Mouse (Mus musculus): ENCODE measurements around the gene Epb41. TPM values are rescaled to one million over a fixed set of nuclear protein-coding genes. Genes with fewer than 3 reads are reported as not detected.

Epb41 gene
- polyA plus RNA-seq, 1 experiment from 2014 or later: 91.9 TPM

DNA sequence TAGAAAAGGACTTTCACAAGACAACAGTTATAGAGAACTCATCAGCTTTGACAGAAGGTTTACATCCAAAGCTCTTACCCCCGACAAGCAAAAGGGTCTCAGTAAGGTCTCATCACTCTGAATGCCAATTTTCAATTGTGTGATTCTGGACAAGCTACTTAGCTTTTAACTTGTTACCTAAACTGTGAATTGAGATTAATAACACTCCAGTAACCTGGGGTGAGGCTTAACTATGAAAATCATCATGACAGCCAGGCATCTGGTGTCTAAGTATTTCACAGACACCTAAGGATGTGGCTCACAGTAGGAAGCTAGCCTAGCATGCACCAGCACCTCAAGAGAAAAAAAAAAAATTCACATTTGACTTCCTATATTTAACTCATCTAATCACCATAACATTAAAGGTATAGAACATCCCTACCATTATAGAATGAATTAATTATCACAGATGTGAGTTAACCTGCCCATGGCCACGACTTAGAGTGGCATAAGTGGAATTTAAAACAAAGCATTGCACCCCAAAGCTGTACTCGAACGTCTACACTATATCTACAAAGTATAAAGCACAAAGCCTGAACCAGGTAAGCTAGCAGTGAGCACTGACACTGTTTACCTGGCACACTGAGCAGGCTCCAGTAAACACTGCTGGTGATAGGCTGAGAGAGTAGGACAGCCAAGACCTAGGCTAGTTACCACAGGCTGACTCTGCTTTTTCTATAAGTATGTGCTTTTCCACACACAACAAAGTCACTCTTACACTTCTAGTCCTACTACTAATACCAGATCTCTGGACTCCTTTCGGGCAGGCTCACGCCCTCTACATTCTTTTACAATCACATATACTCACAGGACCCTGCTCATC is 33.4 kb downstream of the Epb41 start:
- Histone ChIP-seq H3K79me2 (ENCODE audit: inconsistent target) (peaks cover 79% of the 10 kb centered on the region), H3K36me3 (ENCODE audit: inconsistent target) (no peaks in the 10 kb centered on the region), H3K4me3 (ENCODE audit: inconsistent target) (no peak overlapping the region), H3K27ac (peak overlapping the region; percentile 98)
- WGBS (ENCODE audit: missing documents): 92% methylated on average over 6 of the region's 6 CpGs

DNA sequence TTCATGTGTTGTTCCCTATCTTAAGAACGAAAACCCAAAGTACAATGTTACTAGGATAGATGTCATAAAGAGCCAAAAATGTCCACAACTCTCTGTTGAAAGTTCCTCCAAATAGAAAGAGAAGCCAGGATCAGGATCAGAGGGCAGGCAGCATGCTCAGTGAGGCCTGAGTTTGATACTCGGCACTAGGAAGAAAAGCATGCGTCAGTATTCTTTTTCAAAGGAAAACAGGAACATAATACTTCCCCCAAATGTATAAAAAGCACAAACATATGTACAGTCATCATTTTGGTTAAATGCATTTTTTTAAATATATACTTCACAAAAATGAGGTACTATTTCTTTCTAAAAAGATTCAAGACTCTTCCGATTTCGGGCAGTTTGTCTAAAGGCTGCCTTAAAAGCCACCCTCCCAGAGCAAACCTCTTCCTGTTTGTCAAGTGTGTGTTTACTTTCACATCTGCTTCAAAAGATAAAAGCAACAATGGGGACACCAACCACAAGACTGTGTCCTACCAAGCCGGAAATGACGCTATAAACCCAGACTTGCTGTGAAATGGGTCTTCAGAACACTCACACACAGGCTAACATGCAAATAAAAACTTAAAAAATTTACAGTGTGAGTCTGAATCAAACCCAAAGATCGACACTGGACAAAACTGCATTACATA is 35.0 kb downstream of the Epb41 start:
- Histone ChIP-seq H3K4me3 (ENCODE audit: inconsistent target) (peak overlapping the region; percentile 2; the same call in 1 of the 2 replicates), H3K79me2 (ENCODE audit: inconsistent target) (peaks cover 76% of the 10 kb centered on the region), H3K27ac (peak overlapping the region; percentile 98), H3K36me3 (ENCODE audit: inconsistent target) (no peaks in the 10 kb centered on the region)
- 3% methylated on average over 8 of the region's 8 CpGs for WGBS (ENCODE audit: missing documents)

DNA sequence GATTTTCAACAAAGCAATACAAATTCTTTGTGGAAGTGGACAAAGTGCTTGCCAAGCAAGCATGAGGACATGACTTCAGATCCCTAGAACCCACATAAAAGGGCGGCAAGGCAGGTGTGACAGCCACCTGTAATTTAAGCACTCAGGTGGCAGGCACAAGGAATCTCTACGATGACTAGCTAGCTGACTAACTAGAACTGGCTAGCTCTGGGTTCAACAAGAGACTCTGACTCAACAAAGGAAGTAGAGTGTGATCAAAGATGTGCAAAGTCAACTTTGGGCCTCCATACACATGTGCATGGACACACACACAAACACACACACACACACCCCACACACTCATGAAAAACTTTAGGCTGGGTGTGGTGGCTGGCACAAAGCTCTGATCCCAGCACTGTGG is 35.6 kb downstream of the Epb41 start:
- WGBS (ENCODE audit: missing documents): 71% methylated on average over 2 of the region's 2 CpGs
- H3K27ac ChIP-seq: peak overlapping the region; percentile 98
- peak overlapping the region; percentile 2; the same call in 1 of the 2 replicates for H3K4me3 ChIP-seq (ENCODE audit: inconsistent target)
- H3K79me2 ChIP-seq (ENCODE audit: inconsistent target): peaks cover 76% of the 10 kb centered on the region
- H3K36me3 ChIP-seq (ENCODE audit: inconsistent target): no peaks in the 10 kb centered on the region

DNA sequence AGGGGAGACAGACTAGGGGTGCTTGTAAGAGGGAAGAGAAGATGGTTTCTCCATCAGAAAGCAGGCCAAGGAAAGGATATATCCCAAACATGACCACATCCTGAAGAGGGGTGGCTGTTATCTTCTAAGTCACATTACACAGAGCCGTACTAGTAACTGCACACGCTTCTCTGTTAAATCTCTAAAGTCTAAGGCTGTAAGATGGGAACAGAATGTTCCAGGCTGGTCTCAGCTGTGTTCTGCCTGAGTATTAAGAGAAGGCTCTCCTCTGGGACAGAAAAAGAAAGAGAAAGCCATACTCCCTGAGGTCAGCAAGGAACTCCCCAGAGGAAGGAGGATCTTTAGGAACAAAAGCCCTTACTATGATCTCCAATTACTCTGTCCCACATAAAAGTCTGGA is 36.3 kb downstream of the Epb41 start:
- no peak overlapping the region for H3K4me3 ChIP-seq (ENCODE audit: inconsistent target)
- 95% methylated on average over 2 of the region's 2 CpGs for WGBS (ENCODE audit: missing documents)
- peak overlapping the region; percentile 98 for H3K27ac ChIP-seq
- peaks cover 76% of the 10 kb centered on the region for H3K79me2 ChIP-seq (ENCODE audit: inconsistent target)
- no peaks in the 10 kb centered on the region for H3K36me3 ChIP-seq (ENCODE audit: inconsistent target)

DNA sequence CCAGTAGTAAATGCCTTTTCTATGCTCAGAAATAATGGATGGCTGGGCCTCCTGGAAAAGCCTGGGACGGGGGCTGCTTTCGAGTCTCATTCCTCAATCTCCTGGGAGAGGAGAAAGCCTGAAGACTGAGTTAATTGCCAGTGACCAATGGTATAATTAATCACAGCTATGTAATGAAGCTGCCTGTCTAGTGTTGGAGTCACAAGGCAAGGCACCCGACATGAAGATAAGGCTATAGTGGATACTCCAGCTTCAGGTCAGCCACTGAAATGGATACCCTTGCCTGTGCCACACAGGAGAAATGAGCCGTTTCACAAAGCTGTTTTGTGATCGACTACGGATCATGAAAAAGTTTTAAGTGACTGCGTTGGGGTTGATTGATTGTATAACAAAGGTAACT is 37.1 kb downstream of the Epb41 start:
- Histone ChIP-seq H3K79me2 (ENCODE audit: inconsistent target) (peaks cover 76% of the 10 kb centered on the region), H3K4me3 (ENCODE audit: inconsistent target) (no peak overlapping the region), H3K36me3 (ENCODE audit: inconsistent target) (no peaks in the 10 kb centered on the region), H3K27ac (peak overlapping the region; percentile 98; the same call in 1 of the 2 replicates)
- WGBS (ENCODE audit: missing documents): 94% methylated on average over 7 of the region's 7 CpGs

DNA sequence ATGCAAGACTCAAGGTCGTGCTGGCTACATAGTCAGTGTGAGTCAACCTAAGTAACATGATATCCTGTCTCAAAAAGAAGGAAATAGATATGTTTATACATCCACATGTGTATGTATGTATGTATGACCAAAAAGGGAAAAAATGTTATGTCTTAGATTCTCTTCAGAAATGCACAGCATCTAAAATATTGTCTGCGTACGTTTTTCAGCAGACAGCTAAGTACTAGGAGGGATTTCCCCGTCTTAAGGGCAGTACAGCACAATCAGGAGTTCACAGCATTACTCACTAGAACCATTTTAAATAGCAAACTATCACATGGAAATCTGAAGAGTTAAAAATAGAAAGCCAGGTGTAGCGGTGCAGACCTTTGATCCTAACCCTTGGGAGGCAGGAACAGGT is 38.0 kb downstream of the Epb41 start:
- 86% methylated on average over 5 of the region's 5 CpGs for WGBS (ENCODE audit: missing documents)
- H3K27ac ChIP-seq: 0 out of 2 replicates have a peak overlapping the region, but pooled peaks have one; percentile 61
- no peaks in the 10 kb centered on the region for H3K36me3 ChIP-seq (ENCODE audit: inconsistent target)
- H3K4me3 ChIP-seq (ENCODE audit: inconsistent target): no peak overlapping the region
- peaks cover 76% of the 10 kb centered on the region for H3K79me2 ChIP-seq (ENCODE audit: inconsistent target)

DNA sequence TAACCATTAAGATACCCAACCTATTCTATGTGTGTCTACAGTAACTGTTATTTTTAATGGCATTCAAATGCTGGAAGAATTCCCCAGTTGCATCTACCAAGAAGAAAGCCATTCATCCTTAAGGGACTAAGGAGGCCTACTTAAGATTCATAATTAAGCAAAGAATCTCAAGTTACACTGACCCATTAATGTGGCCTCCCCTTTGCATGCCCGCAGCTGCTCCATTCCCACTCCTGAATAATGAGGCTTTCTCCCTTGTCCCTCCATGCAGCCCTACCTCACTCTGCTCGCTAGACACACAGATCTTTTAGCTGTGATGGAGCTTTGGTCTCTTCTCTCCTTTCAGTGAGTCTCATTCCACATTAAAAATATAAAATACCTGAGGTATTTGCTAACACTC is 40.9 kb downstream of the Epb41 start:
- H3K27ac ChIP-seq: peak overlapping the region; percentile 61; the same call in 1 of the 2 replicates
- H3K36me3 ChIP-seq (ENCODE audit: inconsistent target): no peaks in the 10 kb centered on the region
- no peak overlapping the region for H3K4me3 ChIP-seq (ENCODE audit: inconsistent target)
- 100% methylated on average over 2 of the region's 2 CpGs for WGBS (ENCODE audit: missing documents)
- H3K79me2 ChIP-seq (ENCODE audit: inconsistent target): peaks cover 90% of the 10 kb centered on the region

DNA sequence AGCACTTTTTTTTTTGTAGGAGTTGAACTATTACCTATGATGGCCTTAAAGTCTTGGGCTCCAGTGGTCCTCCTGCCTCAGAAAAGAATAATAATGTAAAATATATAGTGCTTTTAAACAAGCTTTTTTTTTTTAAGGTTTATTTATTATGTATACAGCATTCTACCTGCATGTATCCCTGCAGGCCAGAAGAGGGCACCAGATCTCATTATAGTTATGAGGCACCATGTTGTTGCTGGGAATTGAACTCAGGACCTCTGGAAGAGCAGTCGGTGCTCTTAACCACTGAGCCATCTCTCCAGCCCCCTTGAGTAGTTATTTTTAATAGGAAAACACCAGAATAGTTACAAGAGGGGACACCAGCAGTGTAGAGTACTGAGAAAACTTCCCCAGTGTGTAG is 41.9 kb downstream of the Epb41 start:
- Histone ChIP-seq H3K27ac (no peak overlapping the region), H3K36me3 (ENCODE audit: inconsistent target) (no peaks in the 10 kb centered on the region), H3K79me2 (ENCODE audit: inconsistent target) (peaks cover 94% of the 10 kb centered on the region), H3K4me3 (ENCODE audit: inconsistent target) (no peak overlapping the region)
- WGBS (ENCODE audit: missing documents): 90% methylated on average over 1 of the region's 1 CpGs

DNA sequence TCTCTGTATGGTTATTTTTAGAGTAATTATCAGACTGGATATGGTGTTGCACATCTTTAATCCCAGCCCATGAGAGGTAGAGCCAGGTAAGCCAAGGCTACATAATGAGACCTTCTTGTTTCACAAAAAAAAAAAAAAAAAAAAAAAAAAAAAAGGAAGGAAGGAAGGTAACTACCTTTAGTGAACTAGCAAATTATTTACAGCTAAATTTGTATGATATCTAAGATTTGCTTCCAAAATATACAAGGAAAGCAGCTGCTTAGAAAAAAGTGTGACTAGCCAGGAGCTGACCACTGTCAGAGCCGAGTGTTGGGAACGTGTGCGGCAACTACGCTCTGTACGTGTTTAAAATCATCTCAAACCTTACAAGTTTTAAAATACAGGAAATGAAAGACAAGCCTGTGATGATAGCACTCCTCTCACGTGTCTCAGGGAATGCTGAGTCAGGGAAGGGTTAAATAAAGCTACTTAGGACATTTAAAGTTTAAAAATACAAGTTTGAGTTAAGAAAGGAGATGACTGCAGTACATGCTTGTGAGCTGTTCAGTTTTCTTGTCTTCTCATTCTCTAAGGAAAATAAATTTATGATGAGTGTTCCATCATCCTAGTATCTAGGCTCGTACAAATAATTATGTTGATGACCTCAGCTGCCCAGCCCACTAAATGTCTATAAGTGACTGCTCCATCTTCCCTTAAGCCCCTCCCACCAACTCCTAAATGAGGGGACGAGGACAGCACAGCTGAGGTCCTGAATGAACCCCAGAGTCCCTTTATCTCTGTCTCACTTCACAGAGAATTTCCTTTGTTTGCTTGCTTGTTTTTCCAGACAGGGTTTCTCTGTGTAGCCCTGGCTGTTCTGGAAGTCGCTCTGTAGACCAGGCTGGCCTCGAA is 45.0 kb downstream of the Epb41 start:
- WGBS (ENCODE audit: missing documents): 51% methylated on average over 10 of the region's 10 CpGs

DNA sequence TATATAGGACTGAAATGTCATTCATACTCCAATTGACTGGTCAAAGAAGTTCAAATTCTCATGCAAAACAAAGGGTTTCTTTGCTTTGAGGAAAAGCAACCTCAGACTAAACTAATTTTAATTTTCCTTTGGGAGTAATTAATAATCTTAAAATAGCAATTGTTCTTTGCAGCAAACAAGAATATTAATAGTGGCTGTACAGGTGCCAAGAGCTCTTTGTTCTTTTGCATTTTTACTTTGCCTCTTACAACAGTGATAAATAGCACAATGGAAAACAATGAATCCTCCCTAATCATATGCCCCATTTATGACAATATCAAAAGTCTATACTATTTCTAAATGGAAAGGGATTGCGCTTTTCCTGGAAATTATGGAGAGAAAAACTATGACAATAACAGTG is 47.3 kb downstream of the Epb41 start:
- WGBS (ENCODE audit: missing documents): 100% methylated on average over 1 of the region's 1 CpGs
- Histone ChIP-seq H3K36me3 (ENCODE audit: inconsistent target) (no peaks in the 10 kb centered on the region), H3K27ac (no peak overlapping the region)

More for the DNA sequence above, 45.0 kb downstream of the Epb41 start:
- Histone ChIP-seq H3K79me2 (ENCODE audit: inconsistent target) (peaks cover 96% of the 10 kb centered on the region), H3K4me3 (ENCODE audit: inconsistent target) (no peak overlapping the region), H3K36me3 (ENCODE audit: inconsistent target) (no peaks in the 10 kb centered on the region), H3K27ac (peak overlapping the region; percentile 63)

DNA sequence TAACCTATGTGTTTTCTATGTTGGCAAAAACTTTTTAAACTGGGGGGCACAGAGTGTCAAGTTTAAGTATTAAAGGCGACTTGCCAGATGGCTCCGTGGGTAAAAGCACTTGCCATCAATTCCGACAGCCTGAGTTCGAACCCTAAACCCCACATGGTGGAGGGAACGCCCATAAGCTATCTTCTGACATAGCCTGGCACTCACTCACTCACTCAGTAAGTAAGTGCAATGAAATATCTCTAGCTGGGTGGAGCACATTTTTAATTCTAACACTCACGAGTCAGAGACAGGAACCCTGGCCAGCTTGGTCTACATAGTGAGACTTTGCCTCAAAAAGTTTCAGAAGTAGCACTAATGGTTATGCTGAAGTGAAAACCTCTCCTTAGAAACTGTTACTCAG is 48.0 kb downstream of the Epb41 start:
- 94% methylated on average over 6 of the region's 6 CpGs for WGBS (ENCODE audit: missing documents)

More for the DNA sequence above, 47.3 kb downstream of the Epb41 start:
- H3K79me2 ChIP-seq (ENCODE audit: inconsistent target): peaks cover 96% of the 10 kb centered on the region
- H3K4me3 ChIP-seq (ENCODE audit: inconsistent target): no peak overlapping the region

DNA sequence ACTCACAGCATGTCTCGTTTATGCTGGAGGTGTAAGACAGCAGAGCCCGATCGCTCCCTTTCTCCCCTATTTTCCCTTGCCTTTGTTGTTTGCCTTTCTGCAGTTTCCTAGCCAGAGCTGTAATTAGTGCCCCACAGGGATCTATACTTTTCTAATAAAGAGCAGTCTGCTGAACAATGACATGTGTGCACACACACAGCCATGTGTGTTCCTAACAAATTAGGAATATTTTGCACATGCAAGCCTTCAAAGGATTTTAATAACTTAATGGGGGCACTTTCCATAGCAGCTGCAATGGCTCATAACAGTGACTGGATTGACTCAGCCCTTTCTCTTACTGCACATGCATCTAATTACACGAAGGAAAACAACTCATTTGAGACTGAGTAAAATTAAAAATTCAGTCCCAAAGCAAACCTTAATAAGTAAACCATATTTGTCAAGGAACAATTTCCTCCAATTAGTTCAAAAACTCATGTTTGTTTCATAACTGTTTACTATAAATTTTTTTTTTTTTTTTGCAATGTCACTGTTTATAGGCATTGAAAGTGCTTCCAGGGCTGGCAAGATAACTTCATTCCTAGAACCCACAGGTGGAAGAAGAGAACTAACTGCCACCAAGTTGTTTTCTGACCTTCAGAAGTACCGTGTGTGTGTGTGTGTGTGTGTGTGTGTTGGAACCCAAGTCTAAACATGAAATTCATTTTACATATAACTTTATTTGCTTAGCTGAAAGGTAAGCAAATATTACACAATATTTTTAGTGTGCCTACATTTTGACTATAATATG is 49.2 kb downstream of the Epb41 start:
- Histone ChIP-seq H3K36me3 (ENCODE audit: inconsistent target) (no peaks in the 10 kb centered on the region), H3K27ac (no peak overlapping the region), H3K4me3 (ENCODE audit: inconsistent target) (no peak overlapping the region), H3K79me2 (ENCODE audit: inconsistent target) (peaks cover 96% of the 10 kb centered on the region)
- 96% methylated on average over 5 of the region's 5 CpGs for WGBS (ENCODE audit: missing documents)

More for the DNA sequence above, 48.0 kb downstream of the Epb41 start:
- Histone ChIP-seq H3K36me3 (ENCODE audit: inconsistent target) (no peaks in the 10 kb centered on the region), H3K27ac (no peak overlapping the region), H3K79me2 (ENCODE audit: inconsistent target) (peaks cover 96% of the 10 kb centered on the region), H3K4me3 (ENCODE audit: inconsistent target) (no peak overlapping the region)

DNA sequence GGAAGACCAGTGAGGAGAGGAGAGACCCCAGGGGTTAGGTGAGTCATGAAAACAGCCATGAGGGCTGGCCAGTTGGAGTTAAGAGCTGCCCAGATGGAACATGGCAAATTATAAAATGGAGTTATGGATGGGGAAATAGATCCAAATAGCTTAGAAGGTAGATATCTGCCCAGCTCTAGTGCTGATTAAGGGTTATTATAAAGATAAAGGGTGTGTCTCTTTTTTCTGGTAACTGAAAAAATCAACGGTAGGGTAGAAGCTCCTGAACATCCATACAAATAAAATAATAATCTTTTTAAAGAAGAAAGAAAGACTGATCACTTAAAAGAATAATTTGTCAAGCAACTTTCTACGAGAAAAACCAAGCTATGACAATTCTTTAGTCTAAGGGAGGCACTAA is 49.9 kb downstream of the Epb41 start:
- H3K27ac ChIP-seq: no peak overlapping the region
- H3K36me3 ChIP-seq (ENCODE audit: inconsistent target): no peaks in the 10 kb centered on the region
- WGBS (ENCODE audit: missing documents): 90% methylated on average over 2 of the region's 2 CpGs

DNA sequence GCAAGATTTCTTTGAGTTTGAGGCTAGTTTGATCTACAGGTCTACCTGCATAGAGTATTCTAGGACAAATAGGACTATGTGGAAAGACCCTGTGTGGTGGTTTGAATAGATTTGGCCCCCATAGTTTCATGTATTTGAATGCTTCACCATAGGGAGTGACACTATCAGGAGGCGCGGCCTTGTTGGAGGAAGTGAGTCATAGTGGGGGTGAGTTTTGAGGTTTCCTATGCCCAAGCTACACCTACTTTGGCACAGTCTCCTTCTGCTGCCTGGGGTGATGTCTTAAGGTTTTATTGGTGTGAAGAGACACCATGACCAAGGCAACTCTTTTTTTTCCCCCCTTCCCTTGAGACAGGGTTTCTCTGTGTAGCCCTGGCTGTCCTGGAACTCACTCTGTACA is 51.3 kb downstream of the Epb41 start:
- Histone ChIP-seq H3K36me3 (ENCODE audit: inconsistent target) (no peaks in the 10 kb centered on the region), H3K79me2 (ENCODE audit: inconsistent target) (peaks cover 98% of the 10 kb centered on the region), H3K4me3 (ENCODE audit: inconsistent target) (no peak overlapping the region), H3K27ac (no peak overlapping the region)
- WGBS (ENCODE audit: missing documents): 85% methylated on average over 2 of the region's 2 CpGs

More for the DNA sequence above, 49.9 kb downstream of the Epb41 start:
- Histone ChIP-seq H3K79me2 (ENCODE audit: inconsistent target) (peaks cover 96% of the 10 kb centered on the region), H3K4me3 (ENCODE audit: inconsistent target) (no peak overlapping the region)
